Mouse (Mus musculus) CD4-positive, CD25-positive, alpha-beta regulatory T cell, adult 4 months (primary cell): ENCODE data around the gene Glo1. TPM values are rescaled to one million over a fixed set of nuclear protein-coding genes. Genes with fewer than 3 reads are reported as not detected.

Experiments
- polyA plus RNA-seq, 2 experiments: library from polyadenylated mRNA; unstranded; fragments of 100-300 nt; shearing (Covaris generic); gene quantifications; one replicate each; pipeline ENCODE4 v1.2.1; 2017

The Glo1 gene
- polyA plus RNA-seq, 2 experiments from 2014 or later: 131 to 137 TPM

Other genes starting within 250 kb of the Glo1 start
- gene Btbd9, start 50.4 kb downstream of the Glo1 start, polyA plus RNA-seq: 10 to 100 TPM; 58.9 to 82.9 TPM
- gene Dnah8, start 2.5 kb downstream of the Glo1 start, polyA plus RNA-seq: 10 to 100 TPM; 22.6 to 23.4 TPM